Mouse (Mus musculus) brain, embryonic 14.5 days (tissue): ENCODE measurements around the gene Fgfr4. TPM values are rescaled to one million over a fixed set of nuclear protein-coding genes. Genes with fewer than 3 reads are reported as not detected.
A peak's percentile ranks its signal among the peaks of the same experiment; 100 is the strongest.

Experiments used
- DNase-seq: peaks from one replicate; pipeline ENCODE4 v3.0.0-alpha.2; 2011; ENCODE audit warnings: low read depth
- CTCF ChIP-seq: fragments of 200-500 bp; IDR thresholded peaks from 2 replicates; pipeline ENCODE4 v1.5.1; 2012; ENCODE audit warnings: inconsistent platforms, mild to moderate bottlenecking, moderate library complexity, borderline replicate concordance; ENCODE audit not compliant: insufficient read depth, insufficient read length; ENCODE audit errors: extremely low read depth
- POLR2A ChIP-seq: fragments of 200-500 bp; IDR thresholded peaks from 2 replicates; pipeline ENCODE4 v1.6.1; 2012; ENCODE audit warnings: mild to moderate bottlenecking, inconsistent platforms, borderline replicate concordance; ENCODE audit not compliant: poor library complexity, insufficient read depth, insufficient read length, severe bottlenecking; ENCODE audit errors: extremely low read depth
- polyA plus RNA-seq: library from polyadenylated mRNA; depleted of rRNA; stranded (reverse); fragments of >200 nt; gene quantifications from 2 replicates; pipeline ENCODE4 v1.2.3, GENCODE M21; 2012

Gene Fgfr4
- polyA plus RNA-seq, 1 experiment, result 1.6 TPM

DNA sequence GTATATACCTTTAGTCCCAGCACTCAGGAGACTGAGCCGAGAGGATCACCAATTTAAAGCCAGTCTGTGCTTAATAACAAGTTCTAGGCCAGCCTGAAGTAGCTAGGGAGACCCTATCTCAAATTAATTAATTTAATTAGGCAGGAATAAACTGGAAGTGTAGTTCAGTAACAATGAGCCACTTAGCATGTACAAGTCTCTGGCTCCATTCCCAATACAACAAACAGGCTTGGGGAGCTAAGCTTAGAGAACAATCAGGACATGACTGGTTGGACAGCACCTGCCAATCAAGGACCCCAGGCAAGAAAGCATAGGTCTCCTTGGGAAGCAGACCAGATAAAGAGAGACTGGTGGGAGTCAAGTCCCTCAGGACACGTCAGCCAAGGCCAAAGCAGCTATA lies 12.2 kb upstream of the Fgfr4 start:
- DNase-seq, result peak; percentile 71
- TF ChIP-seq POLR2A (no peak), CTCF (no peak)

GRCm38 (mm10) chr13:55153951-55154350 lies 1.5 kb downstream of the Fgfr4 start:
- no peak for DNase-seq
- TF ChIP-seq POLR2A, result no peak
- no peak for TF ChIP-seq CTCF

DNA sequence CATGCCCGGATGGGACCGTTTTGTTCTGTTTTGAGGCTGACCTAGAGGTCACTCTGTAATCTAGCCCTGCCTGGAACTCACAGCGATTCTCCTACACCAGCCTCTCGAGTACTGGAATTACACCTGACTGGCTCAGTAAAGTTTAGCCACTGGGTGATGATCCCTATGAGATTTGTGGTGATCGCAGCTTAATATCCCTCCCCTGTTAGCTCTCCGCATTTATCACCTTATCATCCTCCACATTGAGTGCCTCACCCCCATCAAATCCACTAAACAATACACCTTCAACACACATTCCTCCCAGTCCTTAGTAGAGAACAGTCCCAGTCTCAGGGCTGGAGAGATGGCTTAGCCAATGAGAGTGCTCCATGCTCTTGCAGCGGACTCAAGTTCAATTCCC lies 9.9 kb downstream of the Fgfr4 start:
- no peak for DNase-seq
- TF ChIP-seq CTCF, result no peak
- no peak for TF ChIP-seq POLR2A

GRCm38 (mm10) chr13:55163553-55163952 lies 11.1 kb downstream of the Fgfr4 start:
- no peak for DNase-seq
- TF ChIP-seq POLR2A, result no peak
- no peak for TF ChIP-seq CTCF

DNA sequence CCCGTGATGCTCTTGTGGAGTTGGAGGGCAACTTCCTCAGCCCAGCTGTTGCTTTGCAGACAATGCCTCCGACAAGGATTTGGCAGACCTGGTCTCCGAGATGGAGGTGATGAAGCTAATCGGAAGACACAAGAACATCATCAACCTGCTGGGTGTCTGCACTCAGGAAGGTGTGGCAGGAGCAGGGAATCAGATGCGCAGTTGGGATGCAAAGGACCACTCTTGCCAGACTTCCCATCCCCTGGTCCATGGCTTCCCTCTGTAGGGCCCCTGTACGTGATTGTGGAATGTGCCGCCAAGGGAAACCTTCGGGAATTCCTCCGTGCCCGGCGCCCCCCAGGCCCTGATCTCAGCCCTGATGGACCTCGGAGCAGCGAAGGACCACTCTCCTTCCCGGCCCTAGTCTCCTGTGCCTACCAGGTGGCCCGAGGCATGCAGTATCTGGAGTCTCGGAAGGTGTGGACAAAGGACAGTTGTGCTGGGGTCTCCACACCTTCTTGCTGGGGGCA lies 13.4 kb downstream of the Fgfr4 start:
- no peak for TF ChIP-seq POLR2A
- TF ChIP-seq CTCF, result no peak
- DNase-seq, result no peak

- DNase-seq, result no peak
- TF ChIP-seq POLR2A (no peak), CTCF (no peak)
Measured at GRCm38 (mm10) chr13:55166806-55167725, 14.6 kb downstream of the Fgfr4 start.

GRCm38 (mm10) chr13:55167798-55168197 lies 15.4 kb downstream of the Fgfr4 start:
- TF ChIP-seq CTCF, result no peak
- no peak for TF ChIP-seq POLR2A
- DNase-seq, result no peak

- TF ChIP-seq POLR2A (no peak), CTCF (no peak)
- no peak for DNase-seq
Measured at GRCm38 (mm10) chr13:55168255-55168654, 15.8 kb downstream of the Fgfr4 start.

GRCm38 (mm10) chr13:55168958-55169369 lies 16.5 kb downstream of the Fgfr4 start:
- DNase-seq, result peak; percentile 83
- TF ChIP-seq CTCF (no peak), POLR2A (no peak)

DNA sequence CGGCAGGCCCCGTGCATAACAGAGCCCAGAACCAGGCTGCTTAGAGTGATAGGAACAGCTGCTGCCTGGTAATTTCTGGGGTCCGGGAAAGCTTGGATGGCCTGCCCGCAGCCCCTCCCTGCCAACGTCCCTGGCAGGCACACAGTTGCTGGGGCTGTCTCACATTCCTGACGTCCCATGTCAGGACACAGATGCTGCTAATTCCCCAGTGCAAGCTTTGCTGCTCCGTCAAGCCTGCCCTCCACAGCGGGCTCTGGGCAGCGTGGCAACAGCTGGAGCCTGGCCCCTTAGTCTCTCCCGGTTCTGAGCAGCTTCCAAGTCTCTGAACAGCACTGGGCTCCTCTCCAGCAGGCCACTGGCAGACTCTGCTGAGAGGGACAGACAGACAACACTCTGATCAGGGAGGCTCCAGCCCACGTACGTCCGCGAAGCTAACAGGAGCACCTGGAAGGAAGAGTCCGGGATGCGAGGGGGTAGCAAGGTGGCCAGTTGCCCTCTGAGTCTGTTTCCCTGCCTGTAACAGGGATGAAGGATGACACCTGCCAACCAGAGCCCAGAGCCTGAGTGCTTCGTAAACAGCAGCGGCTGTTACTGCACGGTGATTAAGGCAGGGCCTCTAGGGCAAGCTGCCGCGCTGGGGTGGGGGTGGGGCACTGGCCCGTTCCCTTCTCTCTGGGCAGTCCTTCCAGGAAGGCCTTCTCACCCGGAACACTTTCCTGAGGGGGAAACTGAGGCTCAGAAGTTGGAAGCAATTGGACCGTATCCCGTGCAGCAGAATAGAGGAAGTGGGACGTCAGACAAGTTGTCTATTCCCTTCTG lies 19.3 kb downstream of the Fgfr4 start:
- TF ChIP-seq CTCF (no peak), POLR2A (no peak)
- peak; percentile 91 for DNase-seq

GRCm38 (mm10) chr13:55172336-55172770 lies 19.9 kb downstream of the Fgfr4 start:
- no peak for DNase-seq
- no peak for TF ChIP-seq CTCF
- no peak for TF ChIP-seq POLR2A

- TF ChIP-seq CTCF (no peak), POLR2A (no peak)
- DNase-seq, result no peak
Measured at GRCm38 (mm10) chr13:55174347-55174746, 21.9 kb downstream of the Fgfr4 start.
